Mouse (Mus musculus) cerebellum, postnatal 10 days (tissue): Measurements from ENCODE around the gene Zfp398.
A peak's percentile ranks its signal among the peaks of the same experiment; 100 is the strongest.
"Not testable (repeated sequence)": the region's sequence is repeated elsewhere in the genome, so short reads cannot be mapped to it uniquely, and the experiment has no call there.

Experiments used
- DNase-seq, 2 experiments: peaks; one replicate each; pipeline ENCODE4 v3.0.0; 2021; ENCODE audit warnings: mixed read lengths in 2 of 2

The Zfp398 gene

DNA sequence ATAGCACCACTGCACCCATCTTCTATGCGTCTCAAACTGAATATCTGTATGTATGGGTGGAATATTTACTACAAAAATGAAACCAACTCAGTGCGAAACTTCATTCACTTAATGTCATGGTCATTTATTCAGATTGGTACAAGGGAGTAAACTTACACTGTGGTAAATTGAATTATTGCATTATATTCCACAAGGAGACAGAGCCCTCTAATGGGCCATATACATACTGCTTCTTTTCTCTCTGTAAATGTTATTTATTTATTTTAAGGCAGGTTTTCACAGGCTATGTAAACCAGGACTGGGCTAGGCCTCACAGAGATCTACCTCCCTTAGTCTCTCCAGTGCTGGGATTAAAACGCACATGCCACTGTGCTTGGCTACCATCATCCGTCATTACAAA is 8.0 kb upstream of the Zfp398 start:
- DNase-seq = no peak

DNA sequence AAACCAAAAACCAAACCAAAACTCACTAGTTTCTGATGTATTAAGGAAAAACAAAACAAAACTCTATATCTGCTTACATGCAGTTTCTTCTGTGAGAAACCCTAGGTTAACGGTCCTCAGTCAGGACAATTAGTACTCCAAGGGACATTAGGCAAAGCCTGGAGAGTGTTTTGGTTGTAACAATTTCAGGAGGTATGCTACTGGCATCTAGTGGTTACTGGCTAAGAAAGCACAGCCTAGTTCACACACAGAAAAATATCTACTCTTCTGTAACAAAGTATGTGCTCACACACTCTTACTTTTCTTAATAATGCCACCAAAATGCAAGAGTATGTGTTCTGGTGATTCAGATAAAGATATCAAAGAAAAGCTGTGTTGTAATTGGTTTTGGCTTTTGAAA is 6.5 kb upstream of the Zfp398 start:
- peak; percentile 23 to 45 for DNase-seq

GRCm38 (mm10) chr6:47830104-47831078 is 5.1 kb upstream of the Zfp398 start, which contains the start of gene Zfp786:
Zfp786 (minus strand) TSS chr6:47830867.
- peak; percentile 98 to 99 for DNase-seq

DNA sequence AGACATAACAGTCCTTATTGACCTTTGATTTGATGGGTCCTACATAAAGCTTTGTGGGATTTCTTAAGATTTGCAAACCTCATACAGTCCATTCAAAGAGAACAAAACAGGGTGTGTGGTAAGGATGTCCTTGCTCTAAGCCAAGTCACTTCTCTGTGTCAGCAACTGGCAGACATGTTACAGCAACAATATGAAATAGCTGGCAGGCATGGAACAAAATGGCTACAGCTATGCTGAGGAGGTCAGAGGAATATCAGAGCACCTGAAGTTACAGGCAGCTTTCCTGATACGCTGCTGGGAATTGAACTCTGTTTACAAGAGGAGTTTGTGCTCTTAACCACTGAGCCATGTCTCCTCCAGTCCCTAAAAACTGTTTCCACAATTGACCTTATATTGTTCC is 3.2 kb upstream of the Zfp398 start:
- no peak for DNase-seq

- peak; percentile 82 to 84 for DNase-seq
Measured at GRCm38 (mm10) chr6:47835984-47836521, 592 bp downstream of the Zfp398 start.

- no peak for DNase-seq
Measured at GRCm38 (mm10) chr6:47837630-47838029, 2.2 kb downstream of the Zfp398 start.

- DNase-seq = no peak
Measured at GRCm38 (mm10) chr6:47841077-47841476, 5.6 kb downstream of the Zfp398 start.

DNA sequence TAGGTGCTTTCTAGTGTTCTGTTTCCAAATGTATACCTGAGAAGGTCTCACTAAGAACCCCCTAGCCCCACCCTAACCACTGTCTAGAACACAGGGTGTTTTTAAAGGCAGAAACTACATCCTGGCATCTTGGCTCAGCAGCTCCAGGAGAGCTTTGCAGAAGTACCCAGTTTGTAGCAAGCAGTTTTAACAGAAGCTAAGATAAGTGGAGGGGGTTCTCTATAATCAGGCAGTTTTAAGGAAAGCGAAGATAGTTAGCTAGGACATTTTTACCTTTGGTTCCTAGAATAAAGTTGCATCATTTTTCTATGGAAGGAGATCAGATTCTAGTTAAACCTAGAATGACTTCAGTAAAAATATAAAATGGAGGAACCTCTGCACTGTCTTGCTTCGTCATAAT is 6.4 kb downstream of the Zfp398 start:
- DNase-seq = no peak

DNA sequence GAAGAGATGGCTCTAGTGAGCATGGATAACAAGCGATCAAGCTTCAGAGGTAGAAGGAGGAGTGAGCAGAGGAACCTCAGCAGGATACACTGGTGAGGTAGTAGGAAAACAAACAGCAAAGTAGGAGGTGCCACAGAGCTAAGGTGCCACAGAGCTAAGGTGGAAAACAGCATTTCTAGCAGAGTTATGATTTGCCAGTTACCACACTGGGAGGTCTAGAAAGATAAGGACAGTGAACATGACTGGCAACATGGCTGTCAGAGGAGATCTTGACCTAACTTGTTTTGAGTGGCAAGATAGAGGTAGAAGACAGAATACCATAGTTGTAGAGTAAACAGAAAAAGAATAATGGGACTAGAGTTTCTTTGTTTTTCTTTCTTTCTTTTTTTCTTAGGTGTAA is 6.9 kb downstream of the Zfp398 start:
- no peak for DNase-seq

GRCm38 (mm10) chr6:47845779-47846178 is 10.3 kb downstream of the Zfp398 start:
- DNase-seq = no peak

DNA sequence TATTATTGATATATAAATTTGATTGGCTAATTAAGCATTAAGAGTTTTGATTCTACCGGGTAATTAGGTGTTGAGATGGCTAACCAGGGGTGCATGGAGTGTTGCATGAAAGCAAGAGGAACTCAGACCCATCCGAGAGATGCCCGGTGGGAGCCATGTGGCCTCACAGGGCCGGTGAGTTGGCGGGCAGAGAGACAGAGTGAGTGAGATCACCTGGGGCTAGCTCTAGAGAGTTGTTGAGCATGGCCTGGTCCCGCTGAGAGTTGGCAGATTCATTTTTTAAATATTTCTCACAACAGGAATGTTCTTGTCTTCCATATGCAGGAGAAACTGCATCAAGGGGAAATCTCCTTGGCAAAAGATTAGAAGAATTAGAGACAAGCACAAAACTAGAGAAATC is 21.8 kb downstream of the Zfp398 start:
- DNase-seq = no peak

DNA sequence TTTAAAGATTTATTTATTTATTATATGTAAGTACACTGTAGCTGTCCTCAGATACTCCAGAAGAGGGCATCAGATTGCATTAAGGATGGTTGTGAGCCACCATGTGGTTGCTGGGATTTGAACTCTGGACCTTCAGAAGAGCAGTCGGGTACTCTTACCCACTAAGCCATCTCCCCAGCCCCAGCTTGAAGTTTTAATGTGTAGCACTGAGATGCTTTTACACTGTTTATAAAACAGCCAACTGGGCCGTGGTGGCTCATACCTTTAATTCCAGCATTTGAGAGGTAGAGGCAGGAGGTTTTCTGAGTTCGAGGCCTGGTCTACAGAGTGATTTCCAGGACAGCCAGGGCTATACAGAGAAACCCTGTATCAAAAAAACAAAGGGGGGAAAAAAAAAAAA is 22.3 kb downstream of the Zfp398 start:
- not testable (repeated sequence) for DNase-seq

DNA sequence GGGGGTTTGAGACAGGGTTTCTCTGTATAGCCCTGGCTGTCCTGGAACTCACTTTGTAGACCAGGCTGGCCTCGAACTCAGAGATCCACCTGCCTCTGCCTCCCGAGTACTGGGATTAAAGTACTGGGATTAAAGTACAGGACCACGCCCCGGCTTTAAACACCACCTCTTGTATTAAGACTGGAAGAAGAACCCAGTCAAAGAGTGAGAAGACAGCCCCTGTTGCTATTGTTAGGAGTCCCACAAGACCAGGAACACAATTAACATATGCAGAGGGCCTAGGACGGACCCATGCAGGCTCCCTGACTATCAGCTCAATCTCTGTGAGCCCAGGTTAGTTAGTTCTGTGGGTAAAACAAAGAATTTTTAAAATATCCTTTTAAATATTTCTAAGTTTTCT is 36.8 kb downstream of the Zfp398 start:
- no peak for DNase-seq

DNA sequence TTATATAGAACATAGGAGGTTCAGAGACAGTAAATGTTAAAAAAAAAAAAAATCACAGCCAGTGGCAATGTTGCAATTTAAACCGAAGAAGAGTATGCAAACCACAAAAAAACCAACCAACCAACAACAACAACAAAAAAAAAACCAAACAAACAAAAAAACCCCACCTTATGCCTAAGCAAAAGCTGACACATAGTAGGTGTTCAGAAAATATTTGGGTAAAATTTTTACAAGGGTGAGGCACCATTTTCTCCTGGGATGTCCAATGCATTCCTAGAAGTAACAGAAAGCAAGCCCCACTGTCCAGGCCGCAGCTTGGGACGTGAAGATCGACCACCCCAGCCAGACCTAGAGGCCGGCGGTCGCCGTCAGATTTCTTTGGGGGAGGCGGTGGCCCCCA is 41.6 kb downstream of the Zfp398 start, which contains the start of gene Zfp282:
Gene Zfp282 (plus strand): TSS at position 147 of the 400 bp plus-strand sequence.
- no peak for DNase-seq

GRCm38 (mm10) chr6:47877461-47878132 is 42.1 kb downstream of the Zfp398 start:
- peak; percentile 95 to 96 for DNase-seq

- no peak for DNase-seq
Measured at GRCm38 (mm10) chr6:47878133-47878514, 42.7 kb downstream of the Zfp398 start.

DNA sequence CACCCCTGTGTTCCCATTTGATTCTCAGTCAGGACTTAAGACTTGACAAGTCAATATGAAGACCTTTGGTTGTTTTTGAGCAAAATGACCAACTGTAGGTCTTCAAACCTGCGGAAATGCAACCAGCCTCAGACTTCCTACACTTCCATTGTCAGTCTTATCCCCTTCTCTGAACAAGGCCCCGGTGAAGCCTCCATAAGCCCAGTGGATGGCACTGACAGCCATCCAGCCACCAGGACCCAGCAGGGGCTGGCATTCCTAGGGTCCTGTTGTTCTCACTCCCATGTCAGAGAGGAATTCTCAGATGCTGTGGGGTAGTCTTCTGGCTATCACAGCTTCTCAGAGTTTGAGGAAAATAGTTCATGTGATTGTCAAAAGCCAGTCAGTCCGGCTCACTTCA is 43.1 kb downstream of the Zfp398 start:
- DNase-seq = peak in 1 of 2 experiments; percentile 21

GRCm38 (mm10) chr6:47879049-47879716 is 43.7 kb downstream of the Zfp398 start:
- DNase-seq = no peak

- no peak for DNase-seq
Measured at GRCm38 (mm10) chr6:47880166-47880565, 44.7 kb downstream of the Zfp398 start.

DNA sequence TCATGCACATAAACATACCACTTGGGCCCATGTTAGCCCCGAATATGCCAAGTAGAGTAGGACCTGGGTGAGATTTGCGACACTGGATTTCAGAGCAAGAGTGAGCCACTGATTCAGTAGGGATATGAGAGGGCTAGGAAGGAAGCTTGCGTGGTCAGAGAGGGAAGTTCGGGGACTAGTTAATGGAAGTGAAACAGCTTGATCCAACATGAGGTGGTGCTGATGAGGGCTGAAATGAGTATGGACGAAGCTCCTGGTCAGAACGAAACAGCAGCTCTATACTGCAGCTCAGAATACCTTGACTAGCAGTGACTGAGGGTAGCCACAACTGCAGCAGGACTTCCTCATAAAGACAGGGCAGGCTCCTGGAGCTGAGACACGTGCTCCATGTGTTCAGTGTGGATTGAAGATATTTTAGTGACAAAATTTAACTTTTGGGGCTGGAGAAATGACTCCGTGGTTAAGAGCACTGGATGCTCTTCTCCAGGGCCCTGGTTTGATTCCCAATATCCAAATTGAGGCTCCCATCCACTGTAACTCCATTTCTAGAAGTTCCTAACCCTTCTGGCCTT is 53.4 kb downstream of the Zfp398 start:
- DNase-seq = no peak

GRCm38 (mm10) chr6:47899416-47899815 is 64.0 kb downstream of the Zfp398 start:
- no peak for DNase-seq

DNA sequence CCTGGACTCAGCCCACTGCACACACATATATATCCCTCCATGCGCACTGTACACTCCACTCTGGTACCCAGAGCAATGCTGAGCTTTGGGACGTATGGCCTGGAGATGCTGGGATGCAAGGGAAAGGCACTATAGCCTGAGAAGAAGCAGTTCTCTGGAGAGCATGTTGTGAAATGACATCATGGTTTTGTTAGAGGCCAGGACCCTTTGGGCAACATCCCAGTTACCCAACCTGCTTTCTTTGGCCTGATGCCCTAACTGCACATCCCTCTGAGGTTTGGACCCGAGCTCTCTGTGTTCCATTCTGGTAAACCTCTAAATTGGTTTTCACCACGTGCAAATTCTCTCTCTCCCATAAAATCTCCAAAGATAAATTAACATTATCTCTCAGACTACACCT is 68.1 kb downstream of the Zfp398 start:
- peak; percentile 81 to 85 for DNase-seq

DNA sequence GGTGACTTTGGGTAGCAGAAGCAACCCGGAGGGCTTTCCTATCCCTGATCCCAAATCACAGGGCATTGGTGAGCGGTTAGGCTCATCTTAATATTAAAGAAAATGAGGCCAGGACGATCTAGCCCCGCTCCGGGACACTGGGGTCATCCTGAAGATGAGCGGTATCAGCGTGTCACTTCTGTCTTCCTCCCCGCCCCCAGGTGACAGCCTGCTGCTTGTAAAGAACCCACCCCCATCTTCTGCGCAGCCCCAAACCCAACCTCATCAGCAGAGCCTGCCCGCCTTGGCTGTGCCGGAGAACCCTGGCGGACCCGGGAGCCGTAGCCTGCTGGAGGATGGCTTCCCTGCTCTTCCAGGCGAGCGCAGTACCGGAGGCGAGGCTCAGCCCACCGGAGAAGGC is 68.9 kb downstream of the Zfp398 start:
- DNase-seq = no peak
